Mouse (Mus musculus) kidney, postnatal 10 days (tissue): ENCODE measurements around the gene Mgat3.
A peak's percentile ranks its signal among the peaks of the same experiment; 100 is the strongest.

ENCODE experiments used
- DNase-seq: peaks from one replicate; pipeline ENCODE4 v3.0.0; 2021; ENCODE audit warnings: mixed read lengths

Gene Mgat3

DNA sequence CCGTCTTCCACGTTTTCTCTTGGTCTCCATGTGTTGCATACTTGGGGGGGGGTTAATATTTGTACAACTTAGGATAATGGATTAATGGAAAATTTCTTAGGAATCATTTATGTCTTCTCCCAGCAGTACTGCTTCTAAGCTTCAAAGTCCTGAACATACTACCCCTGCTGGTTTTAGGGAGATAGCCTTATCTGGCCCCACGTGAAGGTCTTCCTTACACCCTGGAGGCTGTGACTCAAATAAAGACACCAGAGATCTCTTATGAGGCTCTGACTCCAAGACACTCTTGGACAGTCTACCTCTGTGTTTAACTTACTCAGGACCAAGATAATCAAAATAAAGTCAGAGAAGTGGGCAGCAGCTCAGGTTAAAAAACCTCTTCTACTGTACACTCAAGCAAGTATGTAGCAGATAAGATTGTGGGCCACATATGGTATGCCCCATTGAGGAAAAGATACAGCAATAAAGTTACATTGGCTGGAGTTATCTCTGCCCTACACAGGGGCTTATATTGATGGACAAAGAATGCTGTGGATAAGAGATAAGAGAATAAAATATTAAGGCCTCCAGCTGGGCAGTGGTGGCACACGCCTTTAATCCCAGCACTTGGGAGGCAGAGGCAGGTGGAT, 8.7 kb downstream of the Mgat3 start:
- DNase-seq, result no peak

GRCm38 (mm10) chr15:80188927-80189326, 15.4 kb downstream of the Mgat3 start:
- DNase-seq, result peak; percentile 56

DNA sequence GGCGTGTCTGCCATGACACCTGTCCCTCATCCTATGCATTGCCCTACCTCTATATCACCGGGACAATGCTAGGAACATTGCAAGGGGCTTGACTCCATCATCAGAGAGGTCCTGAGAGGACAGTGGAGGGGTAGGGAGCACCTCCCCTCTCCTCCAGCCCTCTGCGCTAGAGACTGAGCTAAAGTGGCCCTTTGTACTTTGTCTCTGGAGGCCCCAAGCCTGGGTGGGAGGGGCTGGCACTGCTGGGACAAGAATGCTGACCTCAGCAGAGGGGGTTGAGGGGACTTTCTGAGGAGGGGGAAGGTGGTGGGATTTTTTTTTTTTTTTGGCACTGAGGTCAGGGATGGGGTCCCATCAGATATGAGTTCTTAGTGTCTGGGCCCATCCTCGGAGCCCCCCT, 16.6 kb downstream of the Mgat3 start:
- peak; percentile 71 for DNase-seq

- DNase-seq, result peak; percentile 42
Observed at GRCm38 (mm10) chr15:80191585-80192245, 18.2 kb downstream of the Mgat3 start.

DNA sequence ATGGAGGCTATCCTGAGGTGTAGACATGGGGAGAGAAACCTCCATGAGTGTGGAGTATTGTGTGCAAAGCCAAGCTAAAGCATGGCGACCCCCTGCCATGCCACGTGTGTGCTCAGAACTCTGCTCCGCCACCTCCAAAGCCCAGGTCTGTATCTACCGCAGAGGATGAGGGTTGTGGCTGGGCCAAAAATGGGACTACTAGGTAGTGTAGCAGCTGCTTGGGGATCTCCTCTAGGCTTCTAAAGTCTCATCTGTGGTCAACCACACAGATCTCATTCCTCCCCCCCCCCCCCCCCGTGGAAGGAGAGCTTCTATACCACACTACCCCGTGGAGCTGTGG, 18.7 kb downstream of the Mgat3 start:
- no peak for DNase-seq

DNA sequence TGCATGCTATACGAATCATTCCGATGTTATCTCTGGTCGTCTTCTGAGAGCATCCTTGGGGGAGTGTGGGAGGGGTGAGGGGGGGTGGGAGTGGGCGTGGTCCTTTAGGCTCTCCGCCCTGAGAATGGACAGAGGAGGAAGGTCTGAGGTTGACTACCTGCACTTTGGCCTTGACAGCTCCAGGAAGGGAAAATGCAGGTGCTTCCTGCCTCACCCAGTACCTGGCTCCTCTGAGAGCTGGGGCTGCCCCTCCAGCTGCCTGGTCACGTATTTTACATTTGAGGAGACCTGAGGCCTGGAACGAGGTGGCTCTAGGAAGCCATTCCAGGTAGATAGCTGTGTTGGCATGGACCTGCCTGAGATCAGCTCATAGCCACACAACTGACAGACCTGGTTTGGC, 19.3 kb downstream of the Mgat3 start:
- DNase-seq, result no peak

GRCm38 (mm10) chr15:80199556-80199955, 26.0 kb downstream of the Mgat3 start:
- DNase-seq, result no peak

- no peak for DNase-seq
Observed at GRCm38 (mm10) chr15:80202111-80202775, 28.7 kb downstream of the Mgat3 start.

DNA sequence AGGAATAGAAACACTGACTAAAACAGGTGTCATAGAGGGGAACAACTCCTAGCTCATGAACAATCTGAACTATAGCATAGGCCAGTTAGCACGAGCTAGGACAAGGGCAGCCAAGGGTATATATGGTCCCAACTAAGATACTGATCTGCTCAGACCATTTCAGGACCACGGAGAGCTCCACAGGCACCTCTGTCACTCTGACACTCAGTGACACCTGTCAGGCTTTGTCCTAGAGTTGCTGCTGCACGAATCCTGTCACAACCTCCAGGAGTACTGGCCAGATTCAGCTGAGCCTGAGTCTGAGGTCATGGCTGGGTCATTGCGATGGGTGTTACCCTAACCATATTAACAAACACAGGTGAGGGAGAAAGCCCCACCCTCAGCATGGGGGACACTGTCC, 29.9 kb downstream of the Mgat3 start:
- DNase-seq, result peak; percentile 61

DNA sequence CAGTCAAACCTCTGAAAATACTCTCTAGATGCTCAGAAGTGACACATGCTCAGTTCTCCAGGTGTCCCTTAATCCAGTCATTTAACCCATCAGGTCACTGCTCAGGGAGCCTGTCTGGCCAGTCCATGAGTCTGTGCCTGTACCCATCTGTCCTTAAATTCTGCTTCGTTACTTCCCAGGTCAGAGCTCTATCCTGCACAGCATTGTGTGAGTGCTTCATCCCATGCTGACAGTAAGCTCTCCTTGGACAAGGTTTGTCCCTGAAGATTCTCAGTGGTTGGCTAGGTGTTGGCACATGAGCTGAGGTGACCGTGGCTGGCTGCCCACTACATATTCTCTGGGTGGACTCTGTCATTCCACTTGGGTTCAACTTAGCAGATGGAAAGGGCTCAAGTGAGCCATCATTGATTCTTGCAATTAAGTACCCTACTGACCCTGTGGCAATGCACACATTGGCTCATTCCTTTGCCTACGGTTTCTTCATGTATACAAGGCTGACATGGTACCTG, 32.6 kb downstream of the Mgat3 start:
- no peak for DNase-seq

DNA sequence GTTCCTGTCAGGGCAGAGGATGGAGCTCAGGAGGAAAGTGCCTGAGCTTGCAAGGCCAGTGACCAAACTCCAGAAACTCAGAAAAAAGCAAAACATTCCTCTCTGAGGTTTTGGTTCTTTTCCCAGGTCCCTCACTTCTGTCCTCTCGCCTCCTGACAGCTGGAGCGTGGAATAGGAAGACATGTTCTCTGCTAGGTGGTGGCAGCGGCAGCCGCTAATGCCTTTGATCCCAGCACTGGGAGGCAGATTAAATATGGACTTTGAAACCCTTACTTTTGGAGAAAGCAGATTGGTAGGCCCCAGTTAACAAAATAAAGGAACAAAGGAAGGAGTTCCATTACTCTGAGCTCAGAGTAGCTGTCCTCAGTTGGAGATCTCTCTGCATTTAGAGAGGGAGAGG, 34.9 kb downstream of the Mgat3 start:
- DNase-seq, result no peak

DNA sequence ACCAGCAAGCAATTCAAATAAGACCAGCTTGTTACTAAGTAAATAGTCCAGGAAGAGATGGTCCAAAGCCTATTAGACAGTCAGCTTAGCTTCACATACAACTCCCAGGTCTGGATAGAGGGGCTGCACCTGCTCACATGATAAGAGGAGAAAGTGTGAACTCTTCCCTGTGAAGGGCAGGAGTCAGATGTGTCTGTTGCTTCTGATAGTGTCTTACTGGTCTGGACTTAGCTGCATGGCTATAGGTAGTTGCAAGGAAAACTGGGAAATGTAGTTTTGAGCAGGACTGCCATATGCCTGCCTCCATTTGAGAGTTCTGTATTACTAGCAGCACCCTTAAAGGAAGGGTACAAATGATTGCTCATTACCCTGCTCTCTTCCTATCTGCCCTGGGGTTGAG, 40.2 kb downstream of the Mgat3 start:
- no peak for DNase-seq

DNA sequence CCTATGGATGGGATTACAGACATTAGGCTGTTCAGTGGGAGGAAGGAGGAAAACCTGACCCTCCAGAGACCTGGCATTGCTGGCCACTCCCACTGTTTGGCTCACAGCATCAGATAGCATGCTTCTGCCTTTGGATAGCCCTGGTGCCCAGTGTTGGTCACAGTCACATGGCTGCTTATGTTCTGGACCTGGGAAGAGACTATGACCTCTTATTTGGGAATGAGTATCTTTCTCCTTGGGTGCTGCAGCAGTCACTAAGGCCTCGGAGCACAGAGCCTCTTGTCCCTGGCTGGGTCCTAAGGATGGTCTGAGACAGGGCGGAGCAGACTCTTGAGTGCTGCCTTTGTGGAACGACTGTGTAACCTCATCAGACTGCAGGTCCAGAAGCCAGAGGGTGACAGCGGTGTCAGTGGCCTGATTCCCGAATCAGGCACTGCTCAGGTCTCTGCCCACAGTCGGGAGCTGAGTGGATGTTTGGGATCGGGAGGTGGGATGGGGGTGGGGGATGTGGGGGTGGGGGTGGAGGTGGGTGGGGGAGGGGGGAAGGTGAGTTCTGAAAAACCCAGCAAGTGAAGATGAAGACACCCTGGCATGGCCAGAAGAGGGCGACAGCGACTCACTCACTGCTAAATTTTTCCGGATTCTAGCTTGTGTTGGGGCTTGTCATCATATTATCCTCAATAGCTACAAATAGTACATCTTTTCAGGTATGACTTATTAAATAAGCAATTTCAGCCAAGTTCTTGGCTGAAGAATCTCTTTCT, 42.4 kb downstream of the Mgat3 start:
- peak; percentile 56 for DNase-seq

DNA sequence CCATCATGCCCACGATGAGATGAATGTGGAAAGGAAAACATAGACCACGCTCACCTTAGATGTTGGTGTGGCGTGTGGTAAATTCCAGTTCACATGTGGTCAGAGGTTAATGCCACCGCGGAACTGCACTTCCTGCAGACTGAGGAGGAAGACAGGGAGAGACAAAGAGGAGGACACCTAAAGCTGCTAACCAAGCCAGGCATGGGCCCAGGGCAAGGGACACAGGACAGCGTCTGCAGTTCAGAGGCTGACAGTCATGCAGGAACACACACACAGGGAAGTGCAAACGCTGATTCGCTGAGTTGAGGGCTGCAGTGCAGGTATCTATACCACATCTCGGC, 42.9 kb downstream of the Mgat3 start:
- DNase-seq, result no peak

GRCm38 (mm10) chr15:80217476-80217875, 44.0 kb downstream of the Mgat3 start:
- no peak for DNase-seq

DNA sequence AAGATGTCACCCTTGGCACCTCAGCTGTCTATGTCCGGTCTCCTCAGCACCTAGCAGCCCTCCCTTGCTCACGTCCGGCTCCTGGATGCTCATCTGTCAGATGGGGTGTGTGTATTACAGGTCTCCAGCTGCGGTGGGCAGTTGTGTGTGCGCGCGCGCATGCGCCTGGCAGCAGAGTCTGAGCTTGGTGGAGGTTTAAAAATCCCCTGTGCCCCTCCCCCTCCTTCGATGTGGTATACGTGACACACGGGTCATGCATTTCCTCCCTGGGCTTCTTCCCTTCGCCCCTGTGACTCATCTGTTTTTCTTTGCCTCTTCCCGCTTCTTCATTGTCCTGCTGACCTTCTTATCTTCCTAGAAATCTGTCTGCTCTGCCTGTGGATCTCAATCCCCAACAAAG, 45.7 kb downstream of the Mgat3 start:
- DNase-seq, result no peak

DNA sequence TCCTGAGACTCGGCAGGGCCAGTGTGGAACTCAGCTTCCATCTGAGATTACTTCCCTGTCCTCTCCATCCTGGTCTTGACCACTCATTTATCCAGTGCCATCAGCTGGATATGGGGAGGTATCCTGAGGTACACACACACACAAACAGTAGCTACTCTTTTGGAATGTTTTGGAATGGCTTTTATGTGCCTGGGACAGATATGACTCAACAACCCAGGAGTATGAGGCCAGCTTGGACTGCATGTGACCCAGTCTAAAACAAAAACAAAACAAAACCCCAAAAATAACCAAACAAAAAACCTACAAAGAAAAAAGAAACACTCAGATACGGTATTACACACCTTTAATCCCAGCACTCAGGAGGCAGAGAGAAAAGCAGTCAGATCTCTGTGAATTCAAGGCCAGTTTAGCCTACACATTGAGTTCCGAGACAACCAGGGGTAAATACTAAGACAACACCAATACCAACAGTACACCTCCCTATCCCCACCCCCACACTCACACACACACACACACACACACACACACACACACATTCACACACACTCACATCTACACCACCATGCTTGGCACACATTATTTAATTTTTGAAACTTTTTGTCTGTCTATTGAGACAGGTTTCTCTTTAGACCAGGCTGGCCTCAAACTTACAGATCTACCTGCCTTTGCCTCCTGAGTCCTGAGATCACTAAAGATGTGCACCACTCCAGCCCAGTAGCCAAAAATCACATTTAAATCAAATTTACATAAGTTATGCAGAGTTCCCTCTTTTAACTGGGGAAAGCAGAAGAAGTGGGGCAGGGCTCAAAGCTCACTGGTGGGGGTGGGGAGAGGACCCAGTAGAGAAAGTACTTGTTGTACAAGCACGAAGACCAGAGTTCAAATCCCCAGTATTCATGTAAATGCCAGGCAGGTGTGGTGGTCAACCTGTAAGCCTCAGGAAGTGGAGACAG, 46.5 kb downstream of the Mgat3 start:
- no peak for DNase-seq

DNA sequence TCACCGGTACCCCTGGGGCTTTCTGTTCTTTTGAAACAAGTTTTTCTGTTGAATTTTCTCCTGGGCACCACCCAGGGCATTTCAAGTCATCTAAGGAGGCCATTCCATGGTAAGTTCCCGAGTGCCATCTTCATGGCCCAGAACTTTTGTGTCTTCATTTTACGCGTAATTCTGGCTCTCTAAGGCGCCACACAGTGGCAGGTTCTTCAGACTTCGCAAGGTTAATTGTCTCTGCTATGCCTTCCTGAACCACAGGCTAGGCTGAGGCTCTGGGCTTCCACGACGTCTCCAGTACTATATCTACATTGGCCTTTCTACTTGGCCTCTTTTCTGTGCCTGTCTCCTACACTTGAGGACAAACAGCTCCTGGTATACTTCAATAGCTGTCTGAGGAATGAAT, 47.5 kb downstream of the Mgat3 start:
- no peak for DNase-seq

GRCm38 (mm10) chr15:80223751-80224150, 50.2 kb downstream of the Mgat3 start:
- no peak for DNase-seq

DNA sequence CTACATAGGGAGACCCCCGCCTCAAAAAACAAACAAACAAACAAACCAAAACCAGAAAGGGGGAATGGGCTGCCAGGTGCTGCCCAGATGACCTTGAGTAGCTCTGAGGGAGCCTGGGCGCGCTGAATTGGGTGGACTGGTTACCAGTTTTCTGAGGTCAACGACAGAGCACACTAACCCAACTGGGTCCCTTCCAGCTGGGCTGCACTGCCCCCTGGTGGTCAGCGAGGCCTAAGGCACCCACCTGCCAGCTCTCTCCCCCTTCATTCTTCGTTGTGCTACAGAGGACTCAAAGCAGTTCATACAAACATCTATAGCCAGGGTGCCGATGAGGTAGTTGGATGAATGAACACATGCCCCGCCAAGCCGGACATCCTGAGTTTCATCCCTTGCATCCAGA, 51.7 kb downstream of the Mgat3 start:
- DNase-seq, result peak; percentile 82

GRCm38 (mm10) chr15:80225796-80226195, 52.3 kb downstream of the Mgat3 start:
- DNase-seq, result peak; percentile 84

- no peak for DNase-seq
Observed at GRCm38 (mm10) chr15:80228071-80228800, 54.7 kb downstream of the Mgat3 start.
